Mouse (Mus musculus): ENCODE data around the gene Gm49336.

GRCm38 (mm10) chr14:60253466-60253865 is 2.2 kb upstream of the Gm49336 start:
- TF ChIP-seq CTCF (IDR thresholded peaks at IDR 0.05; ENCODE audit: low read depth, low read length), result no peak
- no peak for TF ChIP-seq POLR2A (IDR thresholded peaks at IDR 0.05; ENCODE audit: borderline replicate concordance, low read depth, low read length)

Measured in bone marrow macrophage, adult 2 months (primary cell).